Mouse (Mus musculus) urinary bladder, postnatal 4 days (tissue): ENCODE measurements around the gene Sox18.

Experiments
- DNase-seq, 2 experiments: peaks; one replicate each; pipeline ENCODE4 v3.0.0; 2021 to 2022; ENCODE audit warnings: low spot score in 2 of 2

Gene Sox18

DNA sequence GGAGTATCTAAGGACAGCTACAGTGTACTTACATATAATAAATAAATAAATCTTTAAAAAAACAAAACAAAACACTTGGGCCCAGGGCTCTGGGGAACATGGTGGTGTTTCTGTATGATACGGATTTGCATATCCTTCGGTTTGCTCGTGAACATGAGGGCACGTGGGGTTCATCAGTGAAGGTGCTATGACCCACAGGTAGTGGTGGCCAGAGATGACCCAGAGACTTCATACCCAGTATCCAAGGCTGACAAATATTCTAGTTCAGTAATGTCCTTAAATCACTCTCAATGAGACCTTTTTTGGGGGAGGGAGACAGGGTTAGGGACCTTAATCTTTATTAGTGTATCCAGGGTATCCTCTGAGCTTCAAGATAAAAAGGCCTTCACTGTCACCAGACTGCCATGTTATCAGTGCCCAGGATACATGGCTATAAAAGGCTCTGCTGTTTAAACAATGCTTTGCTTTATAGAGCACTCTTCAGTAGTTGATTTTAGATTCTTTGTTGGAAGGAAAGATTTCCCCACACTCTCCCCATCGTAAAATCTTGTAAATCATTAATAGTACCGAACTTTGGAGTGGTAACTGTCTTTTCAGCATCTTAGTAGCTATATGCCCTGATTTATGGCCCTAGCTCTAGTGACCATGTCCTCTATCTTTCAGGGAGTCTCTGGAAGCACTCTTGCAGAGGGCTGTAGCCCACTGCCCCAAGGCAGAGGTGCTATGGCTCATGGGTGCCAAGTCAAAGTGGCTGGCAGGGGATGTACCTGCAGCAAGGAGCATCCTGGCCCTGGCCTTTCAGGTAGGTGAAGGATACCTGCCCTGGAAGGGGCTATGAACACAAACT, 24.6 kb downstream of the Sox18 start:
- no peak for DNase-seq

- no peak for DNase-seq
Observed at GRCm38 (mm10) chr2:181645666-181646065, 25.8 kb downstream of the Sox18 start.

DNA sequence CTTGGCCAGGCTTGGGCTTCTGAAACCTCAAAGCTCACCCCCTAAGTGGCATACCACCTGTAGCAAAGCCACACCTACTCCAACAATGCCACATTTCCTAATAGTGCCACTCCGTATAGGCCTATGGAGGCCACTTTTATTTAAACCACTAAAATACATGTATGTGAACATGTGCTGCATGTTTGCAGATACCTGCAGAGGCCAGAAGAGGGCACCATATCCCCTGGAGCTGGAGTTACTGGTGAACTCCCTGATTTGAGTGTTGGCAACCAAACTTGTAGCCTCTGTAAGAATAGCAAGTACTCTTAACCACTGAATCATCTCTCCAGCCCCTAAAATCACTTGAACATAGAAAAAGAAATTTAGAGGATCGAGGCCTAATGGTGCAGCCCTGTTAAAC, 27.1 kb downstream of the Sox18 start:
- peak in 1 of 2 experiments; percentile 31 for DNase-seq

DNA sequence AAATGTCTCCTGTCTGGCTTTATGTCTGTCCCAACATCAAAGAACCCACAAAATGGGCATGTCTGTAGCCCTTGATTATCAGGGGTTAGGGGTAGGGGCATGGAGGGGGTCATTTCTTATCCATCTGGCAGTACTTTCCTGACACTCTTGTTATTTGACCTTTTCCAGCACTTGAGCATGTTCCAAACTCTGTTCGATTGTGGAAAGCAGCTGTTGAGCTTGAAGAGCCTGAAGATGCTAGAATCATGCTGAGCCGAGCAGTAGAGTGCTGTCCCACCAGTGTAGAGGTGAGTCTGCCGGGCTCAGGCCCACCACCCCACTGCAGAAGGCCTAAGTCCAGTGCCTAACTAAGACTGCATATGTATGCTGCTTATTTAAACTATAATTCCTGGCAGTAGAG, 35.6 kb downstream of the Sox18 start:
- DNase-seq: no peak

- DNase-seq: no peak
Observed at GRCm38 (mm10) chr2:181632624-181633023, 38.8 kb downstream of the Sox18 start.

DNA sequence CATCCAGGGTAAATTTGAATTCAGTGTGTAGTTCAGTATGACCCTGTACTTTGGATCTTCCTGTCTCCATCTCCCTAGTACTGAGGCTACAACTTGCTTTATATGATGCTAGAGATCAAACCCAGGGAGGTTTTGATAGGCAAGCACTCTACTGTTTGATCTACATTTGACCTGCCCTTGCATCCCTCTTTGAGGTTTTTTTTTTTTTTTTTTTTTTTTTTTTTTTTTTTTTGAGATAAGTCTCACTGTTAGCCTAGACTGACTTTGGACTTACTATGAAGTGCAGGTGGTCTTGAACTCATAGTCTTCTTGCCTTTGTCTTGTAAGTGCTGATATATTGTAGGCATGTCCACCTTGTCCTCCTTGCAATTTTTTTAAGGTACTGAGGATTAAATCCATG, 43.0 kb downstream of the Sox18 start:
- no peak for DNase-seq

- DNase-seq: no peak
Observed at GRCm38 (mm10) chr2:181623401-181623800, 48.0 kb downstream of the Sox18 start.
